Mouse (Mus musculus): Measurements from ENCODE around the gene Ttc30a2. TPM values are rescaled to one million over a fixed set of nuclear protein-coding genes. Genes with fewer than 3 reads are reported as not detected.
"Not testable (repeated sequence)": the region's sequence is repeated elsewhere in the genome, so short reads cannot be mapped to it uniquely, and the experiment has no call there.

The Ttc30a2 gene
- polyA plus RNA-seq, 1 experiment, result not detected

GRCm38 (mm10) chr2:75985124-75985523 is 7.2 kb upstream of the Ttc30a2 start:
- no peak overlapping the region for H3K9ac ChIP-seq (ENCODE audit: low read depth, poor library complexity, severe bottlenecking)
- H3K27me3 ChIP-seq (ENCODE audit: control insufficient read depth, insufficient read depth, low read length, poor library complexity, severe bottlenecking), result no peaks in the 10 kb centered on the region; the same call in 1 of the 2 replicates
- no peak overlapping the region for H3K4me3 ChIP-seq (ENCODE audit: low read depth, low read length)
- no peak overlapping the region for H3K27ac ChIP-seq (ENCODE audit: insufficient read depth, low read length)
- peaks cover 2% of the 10 kb centered on the region for H3K4me1 ChIP-seq (ENCODE audit: control insufficient read depth, insufficient read depth, low read length)
- TF ChIP-seq POLR2A (IDR thresholded peaks at IDR 0.05; ENCODE audit: insufficient read depth, low read length), result no peak
- peak; percentile 88 for TF ChIP-seq CTCF (IDR thresholded peaks at IDR 0.05; ENCODE audit: low read depth, low read length)
- no peaks in the 10 kb centered on the region for H3K36me3 ChIP-seq (ENCODE audit: control insufficient read depth, insufficient read depth, low read length, poor library complexity, severe bottlenecking)
- H3K9me3 ChIP-seq (replicated peaks; ENCODE audit: control insufficient read depth, insufficient read depth, low read length, poor library complexity, severe bottlenecking), result no peaks in the 10 kb centered on the region

- no peak overlapping the region for H3K27ac ChIP-seq (ENCODE audit: insufficient read depth, low read length)
- H3K36me3 ChIP-seq (ENCODE audit: control insufficient read depth, insufficient read depth, low read length, poor library complexity, severe bottlenecking), result no peaks in the 10 kb centered on the region
- no peak overlapping the region for H3K4me3 ChIP-seq (ENCODE audit: low read depth, low read length)
- peaks cover 2% of the 10 kb centered on the region for H3K4me1 ChIP-seq (ENCODE audit: control insufficient read depth, insufficient read depth, low read length)
- H3K9ac ChIP-seq (ENCODE audit: low read depth, poor library complexity, severe bottlenecking), result no peak overlapping the region
- H3K27me3 ChIP-seq (ENCODE audit: control insufficient read depth, insufficient read depth, low read length, poor library complexity, severe bottlenecking), result no peaks in the 10 kb centered on the region; the same call in 1 of the 2 replicates
- TF ChIP-seq CTCF (IDR thresholded peaks at IDR 0.05; ENCODE audit: low read depth, low read length), result no peak
- TF ChIP-seq EP300 (IDR thresholded peaks at IDR 0.05; ENCODE audit: insufficient read depth, low read depth, low read length), result no peak
- no peak for TF ChIP-seq POLR2A (IDR thresholded peaks at IDR 0.05; ENCODE audit: insufficient read depth, low read length)
- no peaks in the 10 kb centered on the region for H3K9me3 ChIP-seq (replicated peaks; ENCODE audit: control insufficient read depth, insufficient read depth, low read length, poor library complexity, severe bottlenecking)
Observed at GRCm38 (mm10) chr2:75983847-75984246, 5.9 kb upstream of the Ttc30a2 start.

- H3K4me1 ChIP-seq (ENCODE audit: control insufficient read depth, insufficient read depth, low read length), result no peaks in the 10 kb centered on the region
- TF ChIP-seq CTCF (IDR thresholded peaks at IDR 0.05; ENCODE audit: low read depth, low read length) (no peak), POLR2A (IDR thresholded peaks at IDR 0.05; ENCODE audit: insufficient read depth, low read length) (no peak), EP300 (IDR thresholded peaks at IDR 0.05; ENCODE audit: insufficient read depth, low read depth, low read length) (no peak)
- H3K27ac ChIP-seq (ENCODE audit: insufficient read depth, low read length), result no peak overlapping the region
- H3K9me3 ChIP-seq (replicated peaks; ENCODE audit: control insufficient read depth, insufficient read depth, low read length, poor library complexity, severe bottlenecking), result no peaks in the 10 kb centered on the region
- H3K9ac ChIP-seq (ENCODE audit: low read depth, poor library complexity, severe bottlenecking), result no peak overlapping the region
- H3K4me3 ChIP-seq (ENCODE audit: low read depth, low read length), result no peak overlapping the region
- no peaks in the 10 kb centered on the region for H3K27me3 ChIP-seq (ENCODE audit: control insufficient read depth, insufficient read depth, low read length, poor library complexity, severe bottlenecking)
- no peaks in the 10 kb centered on the region for H3K36me3 ChIP-seq (ENCODE audit: control insufficient read depth, insufficient read depth, low read length, poor library complexity, severe bottlenecking)
Observed at GRCm38 (mm10) chr2:75983091-75983490, 5.1 kb upstream of the Ttc30a2 start.

DNA sequence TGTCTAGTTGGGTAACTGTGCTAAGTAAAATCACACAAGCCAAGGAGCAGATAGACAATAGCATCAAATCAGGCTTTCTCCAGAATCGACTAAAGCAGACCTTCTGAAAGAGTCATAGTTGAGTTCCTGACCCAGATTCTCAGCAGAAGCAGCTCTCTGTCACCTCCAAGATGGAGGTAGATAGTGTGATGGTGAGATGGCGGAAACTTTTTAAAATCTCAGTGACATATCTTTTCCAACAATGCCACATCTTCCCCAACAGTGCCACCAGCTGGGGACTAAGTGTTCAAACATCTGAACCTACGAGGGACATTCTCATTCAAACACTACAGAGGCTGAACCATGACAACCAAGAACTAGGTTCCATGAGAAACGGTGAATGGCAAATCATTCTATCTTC is 4.7 kb upstream of the Ttc30a2 start:
- Histone ChIP-seq H3K36me3 (ENCODE audit: control insufficient read depth, insufficient read depth, low read length, poor library complexity, severe bottlenecking) (no peaks in the 10 kb centered on the region), H3K9me3 (replicated peaks; ENCODE audit: control insufficient read depth, insufficient read depth, low read length, poor library complexity, severe bottlenecking) (no peaks in the 10 kb centered on the region), H3K4me1 (ENCODE audit: control insufficient read depth, insufficient read depth, low read length) (no peaks in the 10 kb centered on the region), H3K27me3 (ENCODE audit: control insufficient read depth, insufficient read depth, low read length, poor library complexity, severe bottlenecking) (no peaks in the 10 kb centered on the region), H3K27ac (ENCODE audit: insufficient read depth, low read length) (no peak overlapping the region), H3K4me3 (ENCODE audit: low read depth, low read length) (no peak overlapping the region), H3K9ac (ENCODE audit: low read depth, poor library complexity, severe bottlenecking) (no peak overlapping the region)
- TF ChIP-seq CTCF (IDR thresholded peaks at IDR 0.05; ENCODE audit: low read depth, low read length) (no peak), EP300 (IDR thresholded peaks at IDR 0.05; ENCODE audit: insufficient read depth, low read depth, low read length) (no peak)

DNA sequence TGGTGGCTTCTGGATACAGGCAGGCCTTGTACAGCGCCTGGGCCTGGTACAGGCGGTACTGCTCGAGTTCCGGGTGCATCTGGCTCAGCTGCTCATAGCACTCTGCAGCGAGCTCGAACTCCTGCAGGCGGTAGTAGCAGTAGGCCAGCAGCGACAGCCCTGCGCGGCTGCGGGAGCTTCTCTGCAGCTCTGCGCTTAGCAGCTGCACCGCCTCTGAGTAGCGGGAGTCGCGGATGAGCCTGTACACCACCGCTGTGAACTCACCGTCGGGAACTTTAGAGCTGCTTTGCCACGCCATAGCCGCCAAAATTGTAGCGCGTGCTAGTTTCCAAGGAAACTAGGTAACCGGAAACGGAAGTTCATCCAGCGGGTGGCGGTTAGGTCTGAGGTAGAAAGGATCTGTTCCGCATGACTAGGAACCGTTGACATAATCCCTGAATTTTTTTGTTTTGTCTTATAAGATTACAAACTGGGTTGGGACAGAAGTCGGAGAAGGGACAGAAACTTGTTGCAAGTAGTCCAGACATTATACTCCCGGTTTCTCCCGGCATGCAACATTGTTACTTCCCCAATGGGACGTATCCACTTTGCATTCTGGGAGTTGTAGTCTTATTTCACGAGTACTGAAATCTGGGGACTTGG is 3.6 kb upstream of the Ttc30a2 start, which contains the start of gene Ttc30a1:
TSS of gene Ttc30a1 (minus strand) at position 528 of the 642 bp plus-strand sequence.
- Histone ChIP-seq H3K4me3 (ENCODE audit: low read depth, low read length) (peak within 1 kb of the TSS; percentile 55), H3K9ac (ENCODE audit: low read depth, poor library complexity, severe bottlenecking) (peak within 1 kb of the TSS; percentile 44; the same call in 1 of the 2 replicates)
- H3K4me1 ChIP-seq (ENCODE audit: control insufficient read depth, insufficient read depth, low read length); H3K9me3 ChIP-seq (replicated peaks; ENCODE audit: control insufficient read depth, insufficient read depth, low read length, poor library complexity, severe bottlenecking); H3K27me3 ChIP-seq (ENCODE audit: control insufficient read depth, insufficient read depth, low read length, poor library complexity, severe bottlenecking); H3K36me3 ChIP-seq (ENCODE audit: control insufficient read depth, insufficient read depth, low read length, poor library complexity, severe bottlenecking); H3K27ac ChIP-seq (ENCODE audit: insufficient read depth, low read length): not testable (repeated sequence)

GRCm38 (mm10) chr2:75980933-75981439 is 3.0 kb upstream of the Ttc30a2 start:
- H3K9me3 ChIP-seq (replicated peaks; ENCODE audit: control insufficient read depth, insufficient read depth, low read length, poor library complexity, severe bottlenecking); H3K9ac ChIP-seq (ENCODE audit: low read depth, poor library complexity, severe bottlenecking); H3K4me1 ChIP-seq (ENCODE audit: control insufficient read depth, insufficient read depth, low read length); H3K36me3 ChIP-seq (ENCODE audit: control insufficient read depth, insufficient read depth, low read length, poor library complexity, severe bottlenecking); H3K27me3 ChIP-seq (ENCODE audit: control insufficient read depth, insufficient read depth, low read length, poor library complexity, severe bottlenecking); H3K27ac ChIP-seq (ENCODE audit: insufficient read depth, low read length): not testable (repeated sequence)
- H3K4me3 ChIP-seq (ENCODE audit: low read depth, low read length), result peak overlapping the region; percentile 55

- not testable (repeated sequence) for H3K9ac ChIP-seq (ENCODE audit: low read depth, poor library complexity, severe bottlenecking); H3K36me3 ChIP-seq (ENCODE audit: control insufficient read depth, insufficient read depth, low read length, poor library complexity, severe bottlenecking); H3K27ac ChIP-seq (ENCODE audit: insufficient read depth, low read length); H3K4me1 ChIP-seq (ENCODE audit: control insufficient read depth, insufficient read depth, low read length); H3K4me3 ChIP-seq (ENCODE audit: low read depth, low read length); H3K27me3 ChIP-seq (ENCODE audit: control insufficient read depth, insufficient read depth, low read length, poor library complexity, severe bottlenecking); H3K9me3 ChIP-seq (replicated peaks; ENCODE audit: control insufficient read depth, insufficient read depth, low read length, poor library complexity, severe bottlenecking)
Observed at GRCm38 (mm10) chr2:75976070-75976469, 1.9 kb downstream of the Ttc30a2 start.

All from ES-Bruce4 (cell line).